Mouse (Mus musculus): ENCODE measurements around the gene Filip1. TPM values are rescaled to one million over a fixed set of nuclear protein-coding genes. Genes with fewer than 3 reads are reported as not detected.

Gene Filip1
- total and polyA plus RNA-seq, 2 experiments from 2014 or later, result 3.1 to 3.6 TPM

GRCm38 (mm10) chr9:79950666-79951065 is 62.0 kb downstream of the Filip1 start:
- no peak overlapping the region for H3K27ac ChIP-seq (ENCODE audit: low read depth, low read length)
- WGBS, result 92% methylated on average over 5 of the region's 5 CpGs
- no peak for ATAC-seq (ENCODE audit: low FRiP score)
- H3K27me3 ChIP-seq (ENCODE audit: insufficient read depth, low read length), result no peaks in the 10 kb centered on the region
- no peaks in the 10 kb centered on the region for H3K36me3 ChIP-seq (ENCODE audit: insufficient read depth, low read length)
- no peak overlapping the region for H3K4me2 ChIP-seq (ENCODE audit: low read depth, low read length, poor library complexity, severe bottlenecking)
- no peak overlapping the region for H3K9ac ChIP-seq (replicated peaks; ENCODE audit: low read length, poor library complexity, severe bottlenecking)
- H3K9me3 ChIP-seq (ENCODE audit: low read length), result no peaks in the 10 kb centered on the region
- TF ChIP-seq CTCF (IDR thresholded peaks at IDR 0.05), result no peak
- no peaks in the 10 kb centered on the region for H3K4me1 ChIP-seq (ENCODE audit: insufficient read depth, low read length)
- DNase-seq (ENCODE audit: low spot score), result no peak
- H3K4me3 ChIP-seq (ENCODE audit: low read depth, low read length), result no peak overlapping the region

- ATAC-seq (ENCODE audit: low FRiP score) (no peak), DNase-seq (ENCODE audit: low spot score) (no peak)
- no peak overlapping the region for H3K9ac ChIP-seq (replicated peaks; ENCODE audit: low read length, poor library complexity, severe bottlenecking)
- no peak overlapping the region for H3K4me3 ChIP-seq (ENCODE audit: low read depth, low read length)
- H3K4me1 ChIP-seq (ENCODE audit: insufficient read depth, low read length), result no peaks in the 10 kb centered on the region
- no peaks in the 10 kb centered on the region for H3K9me3 ChIP-seq (ENCODE audit: low read length)
- H3K27ac ChIP-seq (ENCODE audit: low read depth, low read length), result no peak overlapping the region
- TF ChIP-seq CTCF (IDR thresholded peaks at IDR 0.05), result no peak
- no peaks in the 10 kb centered on the region for H3K36me3 ChIP-seq (ENCODE audit: insufficient read depth, low read length)
- 65% methylated on average over 6 of the region's 6 CpGs for WGBS
- no peaks in the 10 kb centered on the region for H3K27me3 ChIP-seq (ENCODE audit: insufficient read depth, low read length)
- H3K4me2 ChIP-seq (ENCODE audit: low read depth, low read length, poor library complexity, severe bottlenecking), result no peak overlapping the region
Measured at GRCm38 (mm10) chr9:79950038-79950437, 62.6 kb downstream of the Filip1 start.

- ATAC-seq (ENCODE audit: low FRiP score), result no peak
- Histone ChIP-seq H3K4me3 (ENCODE audit: low read depth, low read length) (no peak overlapping the region), H3K4me1 (ENCODE audit: insufficient read depth, low read length) (no peaks in the 10 kb centered on the region), H3K36me3 (ENCODE audit: insufficient read depth, low read length) (no peaks in the 10 kb centered on the region), H3K27ac (ENCODE audit: low read depth, low read length) (no peak overlapping the region), H3K27me3 (ENCODE audit: insufficient read depth, low read length) (no peaks in the 10 kb centered on the region), H3K4me2 (ENCODE audit: low read depth, low read length, poor library complexity, severe bottlenecking) (no peak overlapping the region), H3K9me3 (ENCODE audit: low read length) (no peaks in the 10 kb centered on the region), H3K9ac (replicated peaks; ENCODE audit: low read length, poor library complexity, severe bottlenecking) (no peak overlapping the region)
- WGBS, result 86% methylated on average over 2 of the region's 2 CpGs
- TF ChIP-seq CTCF (IDR thresholded peaks at IDR 0.05), result no peak
- DNase-seq (ENCODE audit: low spot score), result no peak
Measured at GRCm38 (mm10) chr9:79948376-79948775, 64.3 kb downstream of the Filip1 start.

GRCm38 (mm10) chr9:79947973-79948372 is 64.7 kb downstream of the Filip1 start:
- no peak overlapping the region for H3K4me2 ChIP-seq (ENCODE audit: low read depth, low read length, poor library complexity, severe bottlenecking)
- H3K4me3 ChIP-seq (ENCODE audit: low read depth, low read length), result no peak overlapping the region
- DNase-seq (ENCODE audit: low spot score), result no peak
- no peak for TF ChIP-seq CTCF (IDR thresholded peaks at IDR 0.05)
- no peaks in the 10 kb centered on the region for H3K4me1 ChIP-seq (ENCODE audit: insufficient read depth, low read length)
- no peaks in the 10 kb centered on the region for H3K27me3 ChIP-seq (ENCODE audit: insufficient read depth, low read length)
- no peak overlapping the region for H3K9ac ChIP-seq (replicated peaks; ENCODE audit: low read length, poor library complexity, severe bottlenecking)
- H3K9me3 ChIP-seq (ENCODE audit: low read length), result no peaks in the 10 kb centered on the region
- ATAC-seq (ENCODE audit: low FRiP score), result no peak
- H3K27ac ChIP-seq (ENCODE audit: low read depth, low read length), result no peak overlapping the region
- H3K36me3 ChIP-seq (ENCODE audit: insufficient read depth, low read length), result no peaks in the 10 kb centered on the region
- WGBS, result 85% methylated on average over 2 of the region's 2 CpGs

GRCm38 (mm10) chr9:79947414-79947813 is 65.2 kb downstream of the Filip1 start:
- no peaks in the 10 kb centered on the region for H3K27me3 ChIP-seq (ENCODE audit: insufficient read depth, low read length)
- H3K36me3 ChIP-seq (ENCODE audit: insufficient read depth, low read length), result no peaks in the 10 kb centered on the region
- DNase-seq (ENCODE audit: low spot score), result no peak
- no peak overlapping the region for H3K4me3 ChIP-seq (ENCODE audit: low read depth, low read length)
- H3K9ac ChIP-seq (replicated peaks; ENCODE audit: low read length, poor library complexity, severe bottlenecking), result no peak overlapping the region
- no peak for ATAC-seq (ENCODE audit: low FRiP score)
- H3K27ac ChIP-seq (ENCODE audit: low read depth, low read length), result no peak overlapping the region
- WGBS, result 81% methylated on average over 3 of the region's 3 CpGs
- no peak overlapping the region for H3K4me2 ChIP-seq (ENCODE audit: low read depth, low read length, poor library complexity, severe bottlenecking)
- H3K9me3 ChIP-seq (ENCODE audit: low read length), result no peaks in the 10 kb centered on the region
- TF ChIP-seq CTCF (IDR thresholded peaks at IDR 0.05), result no peak
- no peaks in the 10 kb centered on the region for H3K4me1 ChIP-seq (ENCODE audit: insufficient read depth, low read length)

GRCm38 (mm10) chr9:79944872-79945271 is 67.8 kb downstream of the Filip1 start:
- H3K9me3 ChIP-seq (ENCODE audit: low read length), result no peaks in the 10 kb centered on the region
- no peak for TF ChIP-seq CTCF (IDR thresholded peaks at IDR 0.05)
- no peak for DNase-seq (ENCODE audit: low spot score)
- WGBS, result 74% methylated on average over 6 of the region's 6 CpGs
- no peaks in the 10 kb centered on the region for H3K27me3 ChIP-seq (ENCODE audit: insufficient read depth, low read length)
- no peak overlapping the region for H3K4me2 ChIP-seq (ENCODE audit: low read depth, low read length, poor library complexity, severe bottlenecking)
- H3K36me3 ChIP-seq (ENCODE audit: insufficient read depth, low read length), result no peaks in the 10 kb centered on the region
- H3K4me3 ChIP-seq (ENCODE audit: low read depth, low read length), result no peak overlapping the region
- no peak for ATAC-seq (ENCODE audit: low FRiP score)
- no peaks in the 10 kb centered on the region for H3K4me1 ChIP-seq (ENCODE audit: insufficient read depth, low read length)
- no peak overlapping the region for H3K27ac ChIP-seq (ENCODE audit: low read depth, low read length)
- H3K9ac ChIP-seq (replicated peaks; ENCODE audit: low read length, poor library complexity, severe bottlenecking), result no peak overlapping the region

All from midbrain, postnatal 0 days (tissue).